Mouse (Mus musculus): ENCODE measurements at regions not wholly inside any gene's neighbourhood (a gene's known extent, or its start where the extent isn't known, plus 50 kb on each side); places are given as distances from the start of the nearest gene placed in this dataset.

DNA sequence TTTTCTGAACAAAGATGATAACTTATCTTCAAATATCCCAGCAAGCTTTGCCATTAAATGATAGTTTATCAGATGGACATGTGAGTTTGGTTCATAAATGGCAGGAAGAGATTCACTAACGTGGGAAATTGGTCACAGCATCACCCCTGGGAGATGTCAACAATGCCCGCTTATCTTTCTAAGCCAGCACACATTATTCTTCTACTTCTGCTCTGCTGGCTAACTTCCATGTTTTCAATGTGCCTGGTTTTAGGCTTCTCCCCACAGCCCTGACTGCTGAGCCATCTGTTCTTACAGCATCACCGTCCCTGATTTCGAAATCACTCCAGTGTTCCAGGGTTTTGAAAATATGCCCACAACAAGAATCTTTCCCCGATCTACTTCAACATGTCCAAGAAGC is 2175.4 kb downstream of the 9330182O14Rik start:
- no peak overlapping the region for H3K4me2 ChIP-seq (replicated peaks)
- no peaks in the 10 kb centered on the region for H3K9me3 ChIP-seq (replicated peaks)
- 43% methylated on average over 5 of the region's 5 CpGs for WGBS
- H3K27ac ChIP-seq (replicated peaks), result no peak overlapping the region
- no peaks in the 10 kb centered on the region for H3K36me3 ChIP-seq
- H3K4me1 ChIP-seq, result no peaks in the 10 kb centered on the region
- no peaks in the 10 kb centered on the region for H3K27me3 ChIP-seq
- H3K4me3 ChIP-seq (replicated peaks), result no peak overlapping the region
- no peak for ATAC-seq (ENCODE audit: insufficient number of reproducible peaks, low FRiP score, low TSS enrichment, low read depth)
- no peak overlapping the region for H3K9ac ChIP-seq

DNA sequence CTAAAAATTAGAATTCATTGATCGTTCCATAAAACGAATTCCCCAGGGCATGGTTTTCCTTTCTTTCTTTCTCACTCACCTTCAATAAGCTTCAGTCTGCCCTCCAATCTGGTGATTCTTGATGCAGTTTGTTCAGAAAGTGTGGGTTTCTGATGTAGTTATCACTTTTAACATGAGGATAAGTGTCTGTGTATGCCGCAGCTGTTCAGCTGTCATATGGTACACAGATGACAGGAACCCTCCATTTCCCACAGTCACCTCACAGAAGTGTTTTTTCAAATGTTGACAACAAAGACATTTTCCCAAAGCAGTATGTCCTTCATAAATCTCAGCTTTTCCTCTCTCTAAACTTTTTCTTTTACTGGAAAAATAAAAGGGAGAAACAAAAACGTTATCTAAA is 2177.0 kb downstream of the 9330182O14Rik start:
- H3K36me3 ChIP-seq, result no peaks in the 10 kb centered on the region
- H3K27ac ChIP-seq (replicated peaks), result no peak overlapping the region
- no peak overlapping the region for H3K4me3 ChIP-seq (replicated peaks)
- WGBS, result 55% methylated on average over 4 of the region's 4 CpGs
- no peak overlapping the region for H3K4me2 ChIP-seq (replicated peaks)
- no peak for ATAC-seq (ENCODE audit: insufficient number of reproducible peaks, low FRiP score, low TSS enrichment, low read depth)
- H3K27me3 ChIP-seq, result no peaks in the 10 kb centered on the region
- H3K9ac ChIP-seq, result no peak overlapping the region
- no peaks in the 10 kb centered on the region for H3K9me3 ChIP-seq (replicated peaks)
- H3K4me1 ChIP-seq, result no peaks in the 10 kb centered on the region

DNA sequence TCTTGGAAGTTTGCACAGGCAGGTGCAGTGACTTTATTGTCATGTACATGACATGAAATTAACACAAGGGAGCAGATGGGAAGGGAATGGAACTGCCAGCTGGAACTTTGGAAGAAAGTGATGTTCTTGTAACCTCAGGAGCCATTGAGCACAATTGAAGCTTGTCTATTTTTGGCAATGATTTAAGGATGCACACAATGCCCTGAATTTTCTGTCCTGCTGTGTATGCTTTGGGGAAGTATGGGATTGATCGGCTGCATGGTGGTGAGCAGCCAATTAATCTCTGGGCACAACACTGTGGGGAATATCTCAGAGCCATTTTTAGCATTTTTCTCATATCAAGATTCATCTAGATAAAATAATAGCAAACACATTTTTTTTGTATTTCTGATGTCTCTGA is 2186.2 kb downstream of the 9330182O14Rik start:
- H3K27me3 ChIP-seq, result no peaks in the 10 kb centered on the region

DNA sequence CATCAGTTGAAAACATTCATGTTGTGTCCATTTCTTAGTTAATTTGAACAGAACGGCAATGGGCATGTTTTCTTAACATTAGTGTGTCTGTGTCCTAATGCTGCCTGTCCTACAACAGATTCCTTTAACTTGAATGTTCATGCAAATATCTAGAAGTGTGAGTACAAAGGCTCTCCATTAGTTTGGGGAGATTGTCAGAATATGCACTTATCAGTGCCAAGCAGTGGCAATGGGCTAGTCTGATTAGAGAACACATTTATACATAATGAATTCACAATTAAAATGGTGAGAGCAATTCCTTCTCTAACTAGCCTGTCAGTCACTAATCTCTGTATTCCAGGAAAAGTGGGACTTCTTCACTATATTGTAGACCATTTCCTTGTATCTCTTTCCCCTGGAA is 2188.8 kb downstream of the 9330182O14Rik start:
- no peaks in the 10 kb centered on the region for H3K36me3 ChIP-seq
- no peaks in the 10 kb centered on the region for H3K4me1 ChIP-seq
- H3K9ac ChIP-seq, result no peak overlapping the region
- no peak overlapping the region for H3K4me2 ChIP-seq (replicated peaks)
- no peak for ATAC-seq (ENCODE audit: insufficient number of reproducible peaks, low FRiP score, low TSS enrichment, low read depth)
- H3K27me3 ChIP-seq, result no peaks in the 10 kb centered on the region
- WGBS, result 88% methylated on average over 1 of the region's 1 CpGs
- H3K27ac ChIP-seq (replicated peaks), result no peak overlapping the region
- no peaks in the 10 kb centered on the region for H3K9me3 ChIP-seq (replicated peaks)
- H3K4me3 ChIP-seq (replicated peaks), result no peak overlapping the region

More for the DNA sequence above, 2186.2 kb downstream of the 9330182O14Rik start:
- no peak overlapping the region for H3K9ac ChIP-seq
- H3K27ac ChIP-seq (replicated peaks), result no peak overlapping the region
- WGBS, result 85% methylated on average over 1 of the region's 1 CpGs
- H3K4me1 ChIP-seq, result no peaks in the 10 kb centered on the region
- no peaks in the 10 kb centered on the region for H3K9me3 ChIP-seq (replicated peaks)
- no peak for ATAC-seq (ENCODE audit: insufficient number of reproducible peaks, low FRiP score, low TSS enrichment, low read depth)
- H3K4me3 ChIP-seq (replicated peaks), result no peak overlapping the region
- H3K36me3 ChIP-seq, result no peaks in the 10 kb centered on the region
- no peak overlapping the region for H3K4me2 ChIP-seq (replicated peaks)

DNA sequence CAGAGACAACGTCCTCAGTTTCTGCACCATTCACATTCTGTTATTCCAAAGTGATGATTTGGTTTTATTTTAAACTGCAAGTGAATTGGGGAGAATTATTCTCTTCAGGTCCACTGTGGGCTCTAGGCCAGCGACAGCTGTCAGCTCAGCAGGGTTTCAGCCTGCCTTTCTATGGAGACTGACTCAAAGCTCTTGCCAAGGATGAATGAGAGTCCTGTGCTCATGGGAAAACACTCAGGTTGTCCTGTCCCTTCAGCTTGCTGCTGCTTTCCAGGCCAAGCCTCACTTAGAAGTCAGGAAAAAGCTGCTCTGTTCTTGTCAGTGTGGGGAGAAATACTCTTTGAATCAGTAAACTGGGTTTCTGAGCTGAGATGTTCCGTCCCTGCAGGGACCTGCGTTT is 2191.1 kb downstream of the 9330182O14Rik start:
- no peaks in the 10 kb centered on the region for H3K36me3 ChIP-seq
- no peaks in the 10 kb centered on the region for H3K27me3 ChIP-seq
- H3K27ac ChIP-seq (replicated peaks), result no peak overlapping the region
- H3K4me1 ChIP-seq, result no peaks in the 10 kb centered on the region
- H3K9ac ChIP-seq, result no peak overlapping the region
- H3K9me3 ChIP-seq (replicated peaks), result no peaks in the 10 kb centered on the region
- WGBS, result 69% methylated on average over 4 of the region's 4 CpGs
- H3K4me2 ChIP-seq (replicated peaks), result no peak overlapping the region
- ATAC-seq (ENCODE audit: insufficient number of reproducible peaks, low FRiP score, low TSS enrichment, low read depth), result no peak
- H3K4me3 ChIP-seq (replicated peaks), result no peak overlapping the region

DNA sequence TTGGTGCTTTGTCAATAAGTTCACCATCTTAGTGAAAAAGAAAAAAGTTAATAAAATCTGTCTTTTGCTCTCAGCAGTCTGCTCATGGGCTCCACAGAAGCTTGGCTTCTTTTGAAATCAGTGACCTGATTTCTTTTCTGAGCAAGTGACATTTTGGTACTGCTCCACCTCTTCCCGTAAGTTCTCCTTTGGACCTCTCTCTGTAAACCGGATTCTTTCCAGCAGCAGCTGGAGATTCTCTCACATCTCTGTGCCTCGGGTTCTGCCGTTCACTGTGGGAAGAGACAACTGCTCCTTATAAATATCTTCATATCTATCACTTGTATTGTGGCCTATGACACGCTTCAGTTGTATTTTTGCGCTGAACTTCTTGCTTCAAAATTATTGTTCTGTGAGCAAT is 2194.4 kb downstream of the 9330182O14Rik start:
- H3K27ac ChIP-seq (replicated peaks), result no peak overlapping the region
- H3K4me1 ChIP-seq, result no peaks in the 10 kb centered on the region
- WGBS, result 84% methylated on average over 6 of the region's 6 CpGs

DNA sequence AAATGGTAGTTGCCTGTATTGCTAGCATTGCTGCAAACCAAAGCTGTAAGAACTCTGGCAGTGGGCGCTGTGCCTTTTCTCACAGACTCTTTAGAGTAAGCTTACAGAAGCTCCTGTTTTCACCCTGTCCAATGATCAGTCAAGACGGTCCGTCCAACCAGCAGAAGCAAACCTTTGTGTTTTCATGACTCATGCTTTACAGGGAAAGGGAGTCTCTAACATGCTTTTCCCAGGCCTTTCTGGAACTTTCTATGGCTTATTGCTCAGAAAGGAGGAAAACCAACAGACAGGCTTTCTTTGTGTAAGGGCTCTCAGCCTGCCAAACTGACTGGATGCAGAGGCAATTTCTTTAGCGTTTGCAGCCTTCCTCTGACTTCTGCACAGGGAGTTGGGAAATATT is 2195.6 kb downstream of the 9330182O14Rik start:
- Histone ChIP-seq H3K4me1 (no peaks in the 10 kb centered on the region), H3K4me3 (replicated peaks) (no peak overlapping the region), H3K4me2 (replicated peaks) (no peak overlapping the region), H3K9ac (no peak overlapping the region), H3K27ac (replicated peaks) (no peak overlapping the region), H3K9me3 (replicated peaks) (no peaks in the 10 kb centered on the region), H3K27me3 (no peaks in the 10 kb centered on the region), H3K36me3 (no peaks in the 10 kb centered on the region)
- ATAC-seq (ENCODE audit: insufficient number of reproducible peaks, low FRiP score, low TSS enrichment, low read depth), result no peak
- 63% methylated on average over 4 of the region's 4 CpGs for WGBS

More for the DNA sequence above, 2194.4 kb downstream of the 9330182O14Rik start:
- no peak for ATAC-seq (ENCODE audit: insufficient number of reproducible peaks, low FRiP score, low TSS enrichment, low read depth)
- no peak overlapping the region for H3K4me3 ChIP-seq (replicated peaks)
- no peaks in the 10 kb centered on the region for H3K27me3 ChIP-seq
- no peak overlapping the region for H3K4me2 ChIP-seq (replicated peaks)
- H3K36me3 ChIP-seq, result no peaks in the 10 kb centered on the region
- H3K9me3 ChIP-seq (replicated peaks), result no peaks in the 10 kb centered on the region
- H3K9ac ChIP-seq, result no peak overlapping the region

DNA sequence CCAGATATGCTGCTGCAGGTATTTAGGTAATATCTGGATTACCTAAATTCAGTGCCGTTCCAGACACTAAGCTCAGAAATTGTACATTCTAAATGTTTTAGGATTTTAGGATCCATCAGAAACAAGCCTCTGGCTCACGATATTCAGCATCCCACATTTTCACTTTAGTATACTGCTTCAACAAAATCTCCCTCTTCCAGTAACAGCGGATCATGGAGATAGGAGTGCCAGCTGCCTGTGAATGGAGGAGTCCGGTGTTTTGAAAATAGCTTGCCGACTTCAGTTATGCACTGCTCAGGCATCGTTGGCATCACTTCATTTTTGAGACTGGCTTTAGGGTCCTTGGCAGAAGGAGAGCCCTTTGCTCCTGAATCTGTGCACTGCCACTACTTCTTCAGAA is 2199.5 kb downstream of the 9330182O14Rik start:
- whole genome bisulfite sequencing, result 76% methylated on average over 6 of the region's 6 CpGs
- no peaks in the 10 kb centered on the region for H3K9me3 ChIP-seq (replicated peaks)
- H3K27me3 ChIP-seq, result no peaks in the 10 kb centered on the region
- H3K27ac ChIP-seq (replicated peaks), result no peak overlapping the region
- no peak for ATAC-seq (ENCODE audit: insufficient number of reproducible peaks, low FRiP score, low TSS enrichment, low read depth)
- no peaks in the 10 kb centered on the region for H3K36me3 ChIP-seq
- no peaks in the 10 kb centered on the region for H3K4me1 ChIP-seq
- no peak overlapping the region for H3K4me2 ChIP-seq (replicated peaks)
- H3K4me3 ChIP-seq (replicated peaks), result no peak overlapping the region
- no peak overlapping the region for H3K9ac ChIP-seq

DNA sequence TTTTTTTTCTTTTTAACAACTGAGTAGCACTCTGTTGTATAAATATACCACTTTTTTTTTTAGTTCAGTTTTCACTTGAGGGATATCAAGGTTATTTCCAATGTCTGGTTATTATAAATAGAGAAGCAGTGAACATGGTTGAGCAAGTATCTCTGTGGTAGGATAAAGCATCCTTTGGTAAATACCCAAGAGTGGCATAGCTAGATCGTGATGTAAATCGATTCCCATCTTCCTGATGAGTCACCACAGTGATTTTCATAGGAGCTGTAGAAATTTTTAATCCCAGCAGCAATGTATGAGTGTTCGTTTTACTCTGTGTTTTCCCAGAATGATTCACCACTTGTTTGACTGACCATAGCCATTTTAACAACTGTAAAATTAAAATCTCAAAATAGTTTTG is 2212.0 kb downstream of the 9330182O14Rik start:
- Histone ChIP-seq H3K27ac (replicated peaks) (no peak overlapping the region), H3K9me3 (replicated peaks) (no peaks in the 10 kb centered on the region), H3K4me2 (replicated peaks) (no peak overlapping the region), H3K36me3 (no peaks in the 10 kb centered on the region), H3K27me3 (no peaks in the 10 kb centered on the region), H3K9ac (no peak overlapping the region), H3K4me3 (replicated peaks) (no peak overlapping the region), H3K4me1 (no peaks in the 10 kb centered on the region)
- WGBS, result 80% methylated on average over 3 of the region's 3 CpGs
- ATAC-seq (ENCODE audit: insufficient number of reproducible peaks, low FRiP score, low TSS enrichment, low read depth), result no peak

DNA sequence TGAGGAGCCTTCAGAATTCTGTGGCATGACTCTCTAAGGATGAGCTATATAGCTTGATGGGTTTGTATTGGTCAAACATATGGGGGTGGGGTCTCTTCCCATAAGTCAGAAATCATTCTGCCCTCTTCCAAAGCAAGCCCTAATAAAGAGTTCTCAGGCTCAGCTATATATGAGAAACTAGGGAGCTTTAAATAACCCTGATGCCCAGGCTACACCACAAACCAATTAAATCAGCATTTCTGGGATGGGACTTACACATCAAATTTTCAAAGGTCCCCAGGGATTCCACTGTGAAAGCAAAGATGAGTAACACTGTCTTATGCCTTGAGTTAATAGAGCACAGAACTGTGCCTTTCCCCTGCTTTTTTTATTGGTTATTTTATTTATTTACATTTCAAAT is 2227.7 kb downstream of the 9330182O14Rik start:
- ATAC-seq (ENCODE audit: insufficient number of reproducible peaks, low FRiP score, low TSS enrichment, low read depth), result no peak
- H3K27ac ChIP-seq (replicated peaks), result no peak overlapping the region

DNA sequence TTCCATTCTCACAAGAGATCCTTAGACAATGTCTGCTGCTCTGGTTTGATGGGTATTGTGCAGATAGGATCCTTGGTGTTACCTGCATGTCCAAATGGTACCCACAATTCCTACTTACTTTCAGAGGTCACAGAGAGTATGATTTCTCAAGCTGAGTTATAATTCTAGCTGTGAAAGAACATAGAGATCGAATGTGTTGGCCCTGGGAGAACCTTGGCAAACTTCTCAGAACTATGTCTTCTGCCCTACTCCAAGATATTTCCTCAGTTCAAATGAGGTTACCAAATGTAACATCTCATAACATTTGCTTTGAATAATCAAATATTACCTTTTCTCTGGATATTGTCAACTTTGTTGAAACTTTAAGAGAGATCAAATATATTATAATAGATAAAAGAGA is 2230.8 kb downstream of the 9330182O14Rik start:
- Histone ChIP-seq H3K27ac (replicated peaks) (no peak overlapping the region), H3K9me3 (replicated peaks) (no peaks in the 10 kb centered on the region), H3K9ac (no peak overlapping the region), H3K27me3 (no peaks in the 10 kb centered on the region), H3K36me3 (no peaks in the 10 kb centered on the region), H3K4me1 (no peaks in the 10 kb centered on the region), H3K4me3 (replicated peaks) (no peak overlapping the region), H3K4me2 (replicated peaks) (no peak overlapping the region)
- ATAC-seq (ENCODE audit: insufficient number of reproducible peaks, low FRiP score, low TSS enrichment, low read depth), result no peak
- WGBS, result 100% methylated on average over 1 of the region's 1 CpGs

More for the DNA sequence above, 2227.7 kb downstream of the 9330182O14Rik start:
- H3K4me1 ChIP-seq, result no peaks in the 10 kb centered on the region
- no peak overlapping the region for H3K9ac ChIP-seq
- H3K36me3 ChIP-seq, result no peaks in the 10 kb centered on the region
- no peak overlapping the region for H3K4me2 ChIP-seq (replicated peaks)
- no peaks in the 10 kb centered on the region for H3K27me3 ChIP-seq
- H3K9me3 ChIP-seq (replicated peaks), result no peaks in the 10 kb centered on the region
- H3K4me3 ChIP-seq (replicated peaks), result no peak overlapping the region

DNA sequence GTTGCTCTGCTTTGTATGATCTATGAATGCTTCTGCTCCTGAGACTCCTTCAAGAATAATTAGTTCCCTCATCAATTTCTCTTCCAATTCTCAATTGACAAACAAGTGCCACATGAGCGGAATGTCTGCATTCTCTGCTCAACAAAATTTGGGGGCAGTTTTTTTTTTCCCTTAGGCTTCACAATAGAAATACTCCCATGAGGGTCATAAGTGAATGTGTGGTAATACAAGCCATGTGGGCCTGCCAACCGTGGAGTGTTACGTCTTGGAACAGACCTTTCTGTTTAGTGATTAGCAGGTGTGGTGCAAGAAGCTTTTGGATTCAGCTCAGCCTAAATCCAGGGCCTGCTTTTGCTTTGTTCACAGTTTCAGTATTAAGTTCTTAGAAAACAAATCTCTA is 2232.6 kb downstream of the 9330182O14Rik start:
- no peaks in the 10 kb centered on the region for H3K27me3 ChIP-seq
- no peak overlapping the region for H3K9ac ChIP-seq
- H3K36me3 ChIP-seq, result no peaks in the 10 kb centered on the region
- no peak overlapping the region for H3K4me2 ChIP-seq (replicated peaks)
- no peak overlapping the region for H3K27ac ChIP-seq (replicated peaks)
- no peak for ATAC-seq (ENCODE audit: insufficient number of reproducible peaks, low FRiP score, low TSS enrichment, low read depth)
- no peaks in the 10 kb centered on the region for H3K9me3 ChIP-seq (replicated peaks)
- H3K4me1 ChIP-seq, result no peaks in the 10 kb centered on the region
- no peak overlapping the region for H3K4me3 ChIP-seq (replicated peaks)
- 38% methylated on average over 3 of the region's 3 CpGs for WGBS
